Mouse (Mus musculus) urinary bladder, postnatal 36 days (tissue): Measurements from ENCODE around the gene Utp14b.

Experiments used
- DNase-seq, 2 experiments: peaks; one replicate each; pipeline ENCODE4 v3.0.0; 2022; ENCODE audit warnings: low spot score in 2 of 2, mixed read lengths in 1 of 2

Gene Utp14b

DNA sequence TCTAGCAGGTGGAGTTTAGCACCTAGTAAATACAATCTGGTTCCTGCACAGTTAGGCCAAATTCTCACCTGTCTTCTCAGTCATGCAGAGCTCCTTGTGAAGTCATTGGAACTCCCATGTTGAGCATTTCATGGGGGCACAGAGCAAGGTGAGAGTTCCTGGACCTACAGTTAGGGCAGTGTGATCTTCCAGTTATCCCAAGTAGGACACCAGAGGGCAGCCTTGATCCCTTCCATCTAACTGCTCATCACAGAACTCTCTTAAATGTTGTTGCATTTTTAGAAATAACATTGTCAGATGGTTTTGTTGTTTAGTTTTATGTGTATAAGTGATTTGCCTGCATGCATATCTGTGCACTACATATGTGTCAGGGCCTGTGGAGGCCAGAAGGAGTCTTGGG, 29.0 kb downstream of the Utp14b start:
- no peak for DNase-seq

DNA sequence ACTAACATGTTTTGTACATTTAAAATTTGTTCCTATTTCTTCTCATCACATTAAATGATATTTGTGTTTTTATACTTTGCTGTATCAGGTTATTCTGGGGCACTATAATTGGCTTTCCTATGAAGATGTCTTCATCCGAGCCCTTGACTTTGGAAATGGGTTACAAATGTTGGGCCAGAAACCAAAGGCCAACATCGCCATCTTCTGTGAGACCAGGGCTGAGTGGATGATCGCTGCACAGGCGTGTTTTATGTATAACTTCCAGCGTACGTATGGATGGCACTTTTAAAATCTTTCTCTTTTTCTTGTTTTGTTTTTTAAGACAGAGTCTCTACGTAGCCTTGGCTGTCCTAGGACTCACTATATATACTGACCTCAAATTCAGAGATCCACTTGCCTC, 30.3 kb downstream of the Utp14b start:
- DNase-seq, result no peak

DNA sequence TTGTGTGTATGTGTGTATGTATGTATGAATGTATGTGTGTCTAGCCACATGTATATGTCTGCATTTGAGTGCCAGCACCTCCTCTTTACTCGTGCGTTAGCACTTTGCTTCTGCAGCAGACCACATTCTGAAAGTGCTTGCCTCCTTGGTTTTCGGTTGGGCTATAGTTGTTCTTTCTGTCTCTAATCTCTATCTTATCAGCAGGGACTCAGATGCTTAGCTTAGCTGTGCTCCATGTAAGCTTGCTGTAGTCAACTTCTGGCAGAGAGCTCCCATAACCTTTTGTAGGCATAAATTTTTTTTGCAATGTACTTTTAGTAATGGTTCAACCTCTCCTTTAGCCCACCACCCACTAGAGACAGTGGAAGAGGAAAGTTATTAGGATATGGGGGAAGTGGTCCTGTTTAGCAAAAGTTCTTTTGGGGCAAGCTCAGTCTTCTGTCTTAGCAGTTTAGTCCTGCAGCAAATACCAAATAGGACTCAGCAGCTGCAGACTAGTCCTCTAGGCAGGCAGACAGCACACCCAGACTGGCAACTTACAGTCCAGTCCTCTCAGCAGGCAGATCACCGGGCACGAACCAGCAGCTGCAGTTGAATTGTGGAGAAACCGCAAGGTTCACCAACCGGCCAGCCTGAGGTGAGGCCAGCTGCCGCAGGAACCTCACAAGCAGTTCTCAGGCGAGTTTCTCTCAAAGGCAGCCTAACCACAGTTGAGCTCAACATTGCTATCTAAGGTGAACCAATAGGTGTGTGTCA, 36.8 kb downstream of the Utp14b start:
- DNase-seq, result no peak

DNA sequence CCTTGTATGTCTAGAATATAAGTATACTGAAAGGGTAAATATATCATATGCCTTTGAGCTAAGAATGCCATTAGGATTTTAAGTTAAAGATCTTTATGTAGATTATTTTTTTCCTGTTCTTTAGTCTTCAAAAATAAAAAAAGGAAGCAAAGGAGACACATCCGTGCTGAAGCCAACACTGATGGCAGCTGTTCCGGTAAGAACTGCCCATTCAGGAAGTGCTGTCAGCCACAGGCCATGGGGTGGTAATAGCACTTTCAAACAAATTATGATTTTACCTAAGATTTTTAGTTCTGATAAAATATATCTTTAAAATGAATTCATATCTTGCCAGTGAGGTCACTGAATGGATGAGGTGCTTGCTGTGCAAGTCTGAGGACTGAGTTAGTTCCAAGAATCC, 38.5 kb downstream of the Utp14b start:
- DNase-seq, result no peak

DNA sequence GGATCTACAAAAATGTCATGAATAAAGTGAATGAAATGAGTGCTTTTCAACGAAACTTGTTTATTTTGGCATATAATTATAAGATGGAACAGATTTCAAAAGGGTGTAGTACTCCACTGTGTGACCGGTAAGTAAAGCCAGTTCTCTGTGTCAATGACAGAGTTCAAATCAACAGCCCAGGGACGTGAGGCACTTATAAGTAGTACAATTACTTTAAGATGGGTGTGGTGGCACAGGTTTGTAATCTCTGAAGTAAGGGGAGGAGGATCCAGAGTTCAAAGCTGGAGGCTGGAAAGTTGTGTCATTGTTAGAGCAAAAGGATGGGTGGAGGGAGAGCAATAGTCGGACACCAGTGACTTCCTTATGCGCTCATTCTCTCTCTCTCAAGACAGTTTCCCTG, 39.1 kb downstream of the Utp14b start:
- no peak for DNase-seq

DNA sequence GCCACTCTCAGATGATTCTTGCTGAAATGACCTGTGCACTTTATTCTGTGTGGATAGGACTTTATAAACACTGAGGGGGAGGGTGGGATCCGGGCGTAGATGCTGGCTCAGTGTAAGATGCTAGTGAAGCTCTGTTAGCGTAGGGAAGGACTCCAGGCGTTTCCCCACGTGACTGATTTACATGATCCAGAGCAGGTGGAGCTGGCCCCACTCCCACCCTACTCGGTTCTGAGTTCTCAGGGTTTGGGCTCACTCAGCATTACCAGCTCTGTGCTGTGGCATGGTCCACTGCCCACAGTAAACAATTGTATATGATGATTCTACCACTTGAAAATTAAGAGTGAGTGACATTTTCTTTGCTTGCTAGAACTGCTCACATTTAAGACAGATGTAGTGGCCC, 40.3 kb downstream of the Utp14b start:
- no peak for DNase-seq

DNA sequence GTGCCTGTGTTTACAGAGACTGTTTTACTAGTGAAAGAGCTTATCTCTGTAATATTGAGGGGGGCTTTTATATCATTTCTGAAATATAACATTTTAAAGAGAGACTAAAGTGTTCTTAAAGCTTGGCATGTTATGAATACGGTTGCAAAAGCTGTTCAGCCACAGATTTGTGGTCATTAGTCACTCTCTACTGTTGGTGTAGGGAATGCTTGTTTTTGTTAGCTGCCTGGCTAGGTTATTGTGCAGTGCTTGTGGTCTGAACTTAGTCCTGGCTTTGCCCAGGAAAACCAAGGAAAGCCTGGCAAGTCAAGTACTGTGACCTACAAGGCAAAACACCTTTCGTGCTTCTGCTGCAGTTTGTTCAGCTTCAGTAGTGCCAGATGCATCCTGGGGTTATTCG, 43.9 kb downstream of the Utp14b start:
- no peak for DNase-seq

DNA sequence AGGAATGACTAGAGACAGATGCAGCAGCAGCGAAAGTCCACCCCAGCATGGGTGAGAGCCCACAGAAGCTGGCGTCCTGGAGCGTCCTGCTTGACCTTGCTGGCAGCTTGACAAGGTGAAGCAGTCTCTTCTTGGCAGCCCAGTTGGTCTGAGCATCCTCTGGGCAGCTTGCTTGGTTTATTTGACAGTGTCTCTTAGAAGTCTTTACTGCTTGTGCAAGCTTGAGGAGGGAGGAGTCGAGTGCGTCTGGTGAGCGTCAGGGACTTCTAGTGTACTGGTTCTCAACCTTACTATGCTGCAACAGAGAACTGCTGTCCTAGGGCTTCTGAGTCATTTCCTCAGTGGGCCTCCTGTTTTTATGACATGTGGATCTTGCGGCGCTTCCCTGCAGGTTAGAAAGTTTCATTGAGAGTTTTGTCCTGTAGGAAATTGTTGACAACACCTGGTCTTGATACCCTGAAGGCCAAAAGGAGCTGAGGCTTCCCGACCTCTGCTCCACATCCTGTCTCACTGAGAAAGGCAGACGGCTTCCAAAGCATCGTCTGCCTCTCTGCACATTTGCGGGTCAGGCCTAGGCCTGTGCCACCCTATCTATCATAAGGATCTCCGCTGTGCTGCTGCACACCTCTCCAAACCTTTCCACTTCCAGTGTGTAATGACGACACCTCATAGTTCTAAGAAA, 44.6 kb downstream of the Utp14b start:
- no peak for DNase-seq

DNA sequence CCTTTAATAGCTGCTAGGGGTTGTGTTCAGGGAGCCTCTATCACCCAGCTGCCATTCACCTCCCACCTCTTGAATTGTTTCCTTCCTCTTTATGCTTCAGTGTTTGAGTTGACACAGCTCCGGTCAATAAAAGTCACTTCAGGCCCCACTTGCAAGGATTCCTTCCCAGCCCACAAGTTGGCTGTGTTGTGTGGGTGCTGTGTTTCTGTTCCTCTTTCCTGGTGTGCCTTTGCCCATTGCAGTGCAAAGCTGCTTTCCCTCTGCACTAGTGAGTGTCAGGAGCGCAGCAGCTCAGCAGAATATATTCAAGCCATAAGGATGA, 45.1 kb downstream of the Utp14b start:
- DNase-seq, result no peak

DNA sequence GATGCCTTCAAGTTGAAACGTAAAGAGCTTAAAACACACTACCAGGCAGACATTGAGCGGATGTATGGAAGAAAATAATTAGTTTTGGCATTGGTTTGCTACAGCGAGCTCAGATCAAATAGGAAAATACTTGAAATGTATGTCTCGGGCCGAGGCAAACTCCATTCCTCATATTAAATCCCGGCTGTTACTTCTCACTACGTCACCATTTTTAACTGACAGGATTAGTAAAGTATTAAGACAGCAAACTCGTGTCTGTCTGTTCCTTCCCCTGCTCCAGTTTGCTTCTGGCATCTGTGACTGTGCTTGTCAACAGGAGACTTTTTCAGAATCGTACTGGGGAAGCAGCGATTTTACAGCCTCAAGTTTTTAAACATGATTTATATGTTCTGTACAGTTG, 48.5 kb downstream of the Utp14b start:
- DNase-seq, result no peak

DNA sequence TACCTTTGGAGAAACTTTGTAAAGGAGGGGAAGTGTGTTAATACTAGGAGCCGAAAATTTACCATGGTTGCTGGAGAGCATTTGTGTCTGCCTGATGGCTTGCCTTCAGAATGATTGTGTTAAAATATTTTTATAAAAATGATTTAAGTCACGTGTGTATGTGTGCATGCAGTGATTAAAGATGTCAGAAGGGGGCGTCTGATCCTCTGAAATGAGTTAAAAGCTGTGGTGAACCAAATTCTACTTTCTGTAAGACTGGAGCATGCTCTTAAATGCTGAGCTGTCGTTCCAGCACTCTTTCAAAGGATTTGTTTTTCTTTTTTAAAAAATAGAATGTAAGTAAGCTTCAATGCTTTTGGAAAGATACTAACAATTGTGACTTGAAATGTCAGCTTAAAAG, 49.4 kb downstream of the Utp14b start:
- no peak for DNase-seq

DNA sequence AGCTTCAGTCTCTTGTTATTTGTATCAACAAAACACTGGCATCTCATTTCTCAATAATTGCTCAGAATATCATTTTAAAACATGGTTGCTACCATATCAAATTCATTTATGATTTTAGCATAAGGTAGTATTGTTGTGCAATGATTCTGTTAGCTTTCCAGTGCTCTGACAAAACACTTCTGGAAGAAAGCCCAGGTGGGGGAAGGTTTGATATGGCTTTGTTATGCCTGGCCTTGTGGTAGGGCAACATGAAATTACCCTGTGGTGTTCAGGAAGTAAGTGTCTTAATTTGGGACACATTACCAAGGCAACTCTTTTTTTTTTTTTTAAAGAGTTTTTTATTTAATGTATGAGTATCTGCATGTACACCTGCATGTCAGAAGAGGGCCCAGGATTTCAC, 52.2 kb downstream of the Utp14b start:
- no peak for DNase-seq

DNA sequence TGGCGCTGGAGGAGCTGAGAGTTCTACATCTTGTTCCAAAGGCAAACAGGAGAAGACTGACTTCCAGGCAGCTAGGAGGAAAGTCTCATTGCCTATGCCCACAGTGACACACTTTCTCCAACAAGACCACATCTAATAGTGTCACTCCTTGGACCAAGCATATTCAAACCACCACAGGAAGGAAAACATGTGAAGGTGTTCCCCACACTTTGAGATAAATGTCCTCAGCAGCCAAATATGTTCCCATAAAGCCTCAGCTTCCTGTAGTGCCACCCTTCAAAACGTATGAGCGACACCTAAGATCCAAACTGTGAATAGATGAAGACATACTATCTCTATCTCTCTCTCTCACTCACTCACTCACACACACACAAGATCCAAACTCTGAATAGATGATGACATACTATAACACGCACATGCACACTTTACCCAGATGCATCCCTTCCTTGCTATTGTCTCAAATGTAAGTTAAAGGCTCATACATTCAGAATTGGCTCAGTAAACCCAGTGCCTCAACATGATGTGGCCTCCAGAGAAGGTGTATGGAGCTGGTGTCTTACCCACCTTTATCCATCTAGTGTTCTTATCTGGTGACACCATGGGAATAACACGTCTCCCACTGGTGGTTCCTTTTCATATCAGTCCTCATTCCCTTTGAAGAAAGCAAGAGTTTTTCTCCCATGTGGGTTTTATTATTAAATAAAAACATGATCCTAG, 52.9 kb downstream of the Utp14b start:
- DNase-seq, result no peak
